Mouse (Mus musculus) myocyte (in vitro differentiated cells): ENCODE data around the gene Lrrc30. TPM values are rescaled to one million over a fixed set of nuclear protein-coding genes. Genes with fewer than 3 reads are reported as not detected.

Source experiments
- H3K27me3 ChIP-seq: one replicate; pipeline ENCODE4 v1.6.1; 2011; ENCODE audit not compliant: control insufficient read depth, insufficient read depth, insufficient read length
- H3K36me3 ChIP-seq: one replicate; pipeline ENCODE4 v1.6.1; 2011; ENCODE audit not compliant: control insufficient read depth, insufficient read depth
- H3K4me2 ChIP-seq: one replicate; pipeline ENCODE4 v1.6.1; 2011; ENCODE audit warnings: low read depth, control low read depth
- H3K4me3 ChIP-seq: one replicate; pipeline ENCODE4 v1.5.1; 2011; ENCODE audit warnings: mild to moderate bottlenecking, control low read depth, moderate library complexity
- H3K79me2 ChIP-seq: one replicate; pipeline ENCODE4 v1.6.1; 2011; ENCODE audit not compliant: control insufficient read depth, insufficient read depth
- H3ac ChIP-seq: one replicate; pipeline ENCODE4 v1.6.1; 2011; ENCODE audit not compliant: control insufficient read depth, insufficient read length
- CEBPB ChIP-seq: IDR thresholded peaks from 2 replicates; pipeline ENCODE4 v1.6.1; 2011; ENCODE audit warnings: mild to moderate bottlenecking, moderate library complexity; ENCODE audit not compliant: poor library complexity, insufficient read depth, severe bottlenecking
- E2F4 ChIP-seq: IDR thresholded peaks from one replicate; pipeline ENCODE4 v1.6.1; 2011; ENCODE audit warnings: mild to moderate bottlenecking, control low read depth, moderate library complexity; ENCODE audit not compliant: insufficient read depth
- MAX ChIP-seq: IDR thresholded peaks from one replicate; pipeline ENCODE4 v1.6.1; 2011; ENCODE audit warnings: low read depth, mild to moderate bottlenecking, control low read depth
- MYOD1 ChIP-seq, 3 experiments: IDR thresholded peaks; one replicate each; pipeline ENCODE4 v1.6.1; 2011; ENCODE audit warnings: control low read depth in 2 of 3, low read depth in 2 of 3, mild to moderate bottlenecking in 2 of 3, moderate library complexity in 1 of 3; ENCODE audit not compliant: insufficient read length in 2 of 3, control insufficient read depth in 1 of 3
- MYOG ChIP-seq, 3 experiments: IDR thresholded peaks; one replicate each; pipeline ENCODE4 v1.6.1; 2011; ENCODE audit warnings: control low read depth in 2 of 3, low read depth in 2 of 3, mild to moderate bottlenecking in 2 of 3; ENCODE audit not compliant: insufficient read length in 2 of 3, control insufficient read depth in 1 of 3, insufficient read depth in 1 of 3
- POLR2A ChIP-seq: IDR thresholded peaks from one replicate; pipeline ENCODE4 v1.6.1; 2011; ENCODE audit warnings: low read depth, mild to moderate bottlenecking, control low read depth, moderate library complexity; ENCODE audit not compliant: insufficient read length
- POLR2AphosphoS2 ChIP-seq: IDR thresholded peaks from one replicate; pipeline ENCODE4 v1.6.1; 2011; ENCODE audit warnings: low read depth, control low read depth; ENCODE audit not compliant: insufficient read length
- REST ChIP-seq: IDR thresholded peaks from one replicate; pipeline ENCODE4 v1.6.1; 2011; ENCODE audit warnings: mild to moderate bottlenecking, control low read depth, moderate library complexity; ENCODE audit not compliant: insufficient read depth, insufficient read length
- SRF ChIP-seq: IDR thresholded peaks from one replicate; pipeline ENCODE4 v1.6.1; 2011; ENCODE audit warnings: low read depth; ENCODE audit not compliant: control insufficient read depth, insufficient read length
- TCF12 ChIP-seq: IDR thresholded peaks from one replicate; pipeline ENCODE4 v1.6.1; 2011; ENCODE audit warnings: mild to moderate bottlenecking, control low read depth; ENCODE audit not compliant: poor library complexity, insufficient read depth, severe bottlenecking
- TCF3 ChIP-seq: IDR thresholded peaks from one replicate; pipeline ENCODE4 v1.6.1; 2011; ENCODE audit warnings: low read depth, control low read depth; ENCODE audit not compliant: insufficient read length
- USF1 ChIP-seq: IDR thresholded peaks from one replicate; pipeline ENCODE4 v1.6.1; 2011; ENCODE audit warnings: low read depth, mild to moderate bottlenecking, control low read depth, moderate library complexity
- polyA plus RNA-seq: library from polyadenylated mRNA; unstranded; fragments of >200 nt; fragmentation: generic; extraction: Trizol; gene quantifications from one replicate; pipeline ENCODE4 v1.2.1, GENCODE M21; 2012; ENCODE audit warnings: missing spikeins

Gene Lrrc30
- polyA plus RNA-seq, result 0.97 TPM

DNA sequence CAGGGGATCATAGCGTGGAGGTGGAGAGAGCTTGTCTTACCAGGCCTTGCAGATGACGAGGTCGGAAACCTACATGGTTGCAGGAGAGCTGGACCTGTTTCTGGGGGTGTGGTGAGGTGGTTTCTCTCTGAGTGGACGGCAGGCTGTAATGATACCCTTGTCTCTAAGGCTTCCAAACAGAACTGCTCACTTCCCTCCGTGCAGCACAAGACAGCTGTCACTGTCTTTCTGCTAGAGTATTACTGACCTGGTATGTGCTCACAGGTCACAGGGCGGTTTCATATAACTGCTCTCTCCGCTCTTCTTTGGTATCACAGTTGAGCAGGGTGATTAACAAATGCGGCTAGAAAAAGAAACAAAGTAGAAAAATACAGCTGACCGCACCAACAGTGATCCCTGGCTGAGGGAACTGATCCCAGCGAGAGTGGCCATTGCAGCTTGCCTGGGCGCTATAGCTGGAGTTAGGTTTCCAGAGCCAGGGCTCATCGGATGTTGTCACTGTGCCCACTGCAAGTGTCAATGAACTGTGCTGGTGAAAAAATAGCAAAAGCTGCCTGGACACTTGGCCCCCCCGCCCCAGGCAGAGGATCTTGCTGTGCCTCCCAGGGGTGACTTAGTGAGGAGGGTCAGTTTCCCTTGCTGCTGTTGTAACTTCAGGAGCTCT, at the start of gene Lrrc30:
Gene Lrrc30 (minus strand): TSS at position 48 of the 664 bp plus-strand sequence.
- H3K4me3 ChIP-seq, result no peak within 1 kb of the TSS
- TF ChIP-seq MYOD1 (IDR thresholded peaks at IDR 0.05; ENCODE audit: control insufficient read depth in 1 of 3, insufficient read length in 2 of 3, low read depth in 2 of 3) (peak; percentile 98 to 99 (median 98)), REST (no peak), TCF12 (peak; percentile 53), MAX (no peak), TCF3 (peak; percentile 69), E2F4 (no peak), MYOG (IDR thresholded peaks at IDR 0.05; ENCODE audit: control insufficient read depth in 1 of 3, insufficient read depth in 1 of 3, insufficient read length in 2 of 3, low read depth in 2 of 3) (peak in 1 of 3 experiments; percentile 42), CEBPB (0 out of 2 replicates have a peak, but pooled peaks have one; percentile 10)
- no peaks in the 10 kb centered on the region for H3K36me3 ChIP-seq
- no peak within 1 kb of the TSS for H3ac ChIP-seq
- H3K79me2 ChIP-seq, result no peaks in the 10 kb centered on the region
- peak within 1 kb of the TSS; percentile 57 for H3K4me2 ChIP-seq
- no peaks in the 10 kb centered on the region for H3K27me3 ChIP-seq

DNA sequence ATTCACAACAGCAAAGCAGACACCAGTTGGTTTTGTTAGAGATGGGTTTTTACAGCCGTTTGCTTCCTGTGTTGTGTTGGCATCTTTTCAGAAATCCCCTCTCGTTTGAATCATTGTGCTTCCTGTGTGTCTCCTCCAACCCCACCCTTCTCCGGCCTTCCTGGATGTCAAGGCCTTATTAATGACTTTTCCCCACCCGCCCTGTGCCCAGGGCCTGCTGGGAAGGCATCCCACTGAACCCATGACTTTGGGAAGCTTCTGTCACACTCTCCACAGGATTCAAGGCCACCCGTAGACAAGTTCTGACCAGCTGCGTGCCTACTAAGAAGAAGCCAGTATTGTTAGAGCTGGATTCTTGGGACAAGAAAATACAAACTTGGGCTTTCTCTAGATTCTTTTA, 48.6 kb upstream of the Lrrc30 start:
- H3K79me2 ChIP-seq, result no peaks in the 10 kb centered on the region
- H3K4me2 ChIP-seq, result no peak overlapping the region
- H3ac ChIP-seq, result no peak overlapping the region
- H3K36me3 ChIP-seq, result no peaks in the 10 kb centered on the region
- no peak overlapping the region for H3K4me3 ChIP-seq
- TF ChIP-seq CEBPB, result no peak
- no peaks in the 10 kb centered on the region for H3K27me3 ChIP-seq

DNA sequence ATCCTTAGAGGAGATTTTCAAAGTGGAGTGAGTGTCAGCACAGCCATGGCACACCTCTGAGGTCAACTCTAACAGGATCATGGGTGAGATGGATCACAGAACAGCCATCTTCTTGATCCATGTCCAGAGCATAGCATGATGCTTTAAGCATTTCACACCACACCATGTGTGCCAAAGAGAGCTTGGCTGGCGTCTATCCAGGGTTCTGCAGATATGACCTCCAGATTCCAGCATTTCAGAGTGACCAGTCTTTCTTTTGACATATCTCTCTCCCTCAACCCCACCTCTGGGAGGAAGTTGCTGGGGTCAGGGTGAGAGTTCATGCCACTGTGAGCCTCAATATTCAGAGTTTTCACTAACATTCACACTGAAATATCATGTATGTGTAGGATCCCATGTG, 46.1 kb upstream of the Lrrc30 start:
- H3ac ChIP-seq, result no peak overlapping the region
- no peaks in the 10 kb centered on the region for H3K27me3 ChIP-seq
- H3K36me3 ChIP-seq, result no peaks in the 10 kb centered on the region
- no peak for TF ChIP-seq E2F4
- no peak for TF ChIP-seq POLR2AphosphoS2
- no peak for TF ChIP-seq REST
- TF ChIP-seq TCF12, result no peak
- no peak for TF ChIP-seq MYOG (IDR thresholded peaks at IDR 0.05; ENCODE audit: control insufficient read depth in 1 of 3, insufficient read depth in 1 of 3, insufficient read length in 2 of 3, low read depth in 2 of 3)
- no peak for TF ChIP-seq SRF
- no peak for TF ChIP-seq CEBPB
- TF ChIP-seq MAX, result no peak
- no peak for TF ChIP-seq USF1
- TF ChIP-seq TCF3, result no peak
- TF ChIP-seq POLR2A, result no peak
- no peak for TF ChIP-seq MYOD1 (IDR thresholded peaks at IDR 0.05; ENCODE audit: control insufficient read depth in 1 of 3, insufficient read length in 2 of 3, low read depth in 2 of 3)
- H3K4me2 ChIP-seq, result no peak overlapping the region
- H3K4me3 ChIP-seq, result no peak overlapping the region
- no peaks in the 10 kb centered on the region for H3K79me2 ChIP-seq

DNA sequence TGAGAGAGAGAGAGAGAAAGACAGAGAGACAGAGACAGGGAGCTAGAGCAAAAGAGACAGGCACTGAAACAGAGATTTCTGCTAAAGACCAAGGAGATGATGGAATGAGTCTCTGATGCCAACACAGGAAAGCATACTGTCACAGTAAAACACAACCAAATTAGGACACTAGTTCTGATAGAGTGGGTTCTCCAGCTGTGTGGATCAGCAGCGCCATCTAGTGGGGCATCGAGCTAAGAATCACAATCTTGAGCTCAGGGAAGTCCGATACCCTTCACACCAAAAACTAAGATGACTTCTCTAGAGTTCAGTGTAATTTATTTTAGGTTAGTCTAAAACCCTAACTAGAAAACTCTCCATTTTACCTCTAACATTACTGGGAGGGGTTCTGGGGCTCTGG, 35.5 kb upstream of the Lrrc30 start:
- no peak overlapping the region for H3ac ChIP-seq
- H3K27me3 ChIP-seq, result peaks cover 12% of the 10 kb centered on the region
- H3K4me2 ChIP-seq, result no peak overlapping the region
- no peak for TF ChIP-seq REST
- no peak for TF ChIP-seq TCF3
- TF ChIP-seq POLR2AphosphoS2, result no peak
- TF ChIP-seq USF1, result no peak
- TF ChIP-seq E2F4, result no peak
- H3K36me3 ChIP-seq, result no peaks in the 10 kb centered on the region
- no peaks in the 10 kb centered on the region for H3K79me2 ChIP-seq
- no peak overlapping the region for H3K4me3 ChIP-seq

DNA sequence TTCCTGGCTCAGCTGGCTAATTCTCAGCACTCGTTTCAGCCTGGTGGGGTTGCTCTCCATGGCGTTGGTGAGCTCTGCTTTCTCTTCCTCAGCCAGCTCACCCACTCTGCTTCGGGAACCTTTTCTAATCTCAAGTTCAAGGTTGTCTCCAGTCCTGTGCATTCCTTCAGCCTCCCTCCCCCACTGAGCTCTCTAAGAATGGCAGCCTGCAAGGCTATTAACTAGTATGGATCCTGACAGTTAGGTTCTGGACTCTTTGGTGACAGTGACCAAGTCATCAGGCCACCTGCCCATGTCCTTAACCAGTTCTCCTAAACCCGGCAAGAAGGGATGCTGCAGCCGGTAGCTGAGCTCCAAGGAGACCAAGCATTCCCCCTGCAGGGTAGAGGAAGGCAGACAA, 34.5 kb upstream of the Lrrc30 start:
- Histone ChIP-seq H3ac (no peak overlapping the region), H3K4me3 (no peak overlapping the region)
- no peak for TF ChIP-seq E2F4
- no peak for TF ChIP-seq TCF12
- TF ChIP-seq USF1, result no peak
- TF ChIP-seq SRF, result no peak
- no peak for TF ChIP-seq CEBPB
- no peak for TF ChIP-seq MYOG (IDR thresholded peaks at IDR 0.05; ENCODE audit: control insufficient read depth in 1 of 3, insufficient read depth in 1 of 3, insufficient read length in 2 of 3, low read depth in 2 of 3)
- TF ChIP-seq POLR2A, result no peak
- TF ChIP-seq MYOD1 (IDR thresholded peaks at IDR 0.05; ENCODE audit: control insufficient read depth in 1 of 3, insufficient read length in 2 of 3, low read depth in 2 of 3), result no peak

More for the DNA sequence above, 34.5 kb upstream of the Lrrc30 start:
- no peak overlapping the region for H3K4me2 ChIP-seq
- no peaks in the 10 kb centered on the region for H3K79me2 ChIP-seq
- no peaks in the 10 kb centered on the region for H3K36me3 ChIP-seq
- H3K27me3 ChIP-seq, result peaks cover 6% of the 10 kb centered on the region
